Mouse (Mus musculus) C2C12 (cell line): ENCODE measurements around the gene Spon1. TPM values are rescaled to one million over a fixed set of nuclear protein-coding genes. Genes with fewer than 3 reads are reported as not detected.

ENCODE experiments used
- H3K27me3 ChIP-seq: one replicate; pipeline ENCODE4 v1.6.1; 2011; ENCODE audit not compliant: control insufficient read depth, insufficient read depth, insufficient read length
- H3K36me3 ChIP-seq: one replicate; pipeline ENCODE4 v1.6.1; 2011; ENCODE audit not compliant: control insufficient read depth, insufficient read depth
- H3K4me3 ChIP-seq: one replicate; pipeline ENCODE4 v1.5.1; 2011; ENCODE audit warnings: mild to moderate bottlenecking, control low read depth; ENCODE audit not compliant: poor library complexity, insufficient read depth, severe bottlenecking
- H3K79me2 ChIP-seq: one replicate; pipeline ENCODE4 v1.6.1; 2011; ENCODE audit not compliant: control insufficient read depth, insufficient read depth
- H3K79me3 ChIP-seq: one replicate; pipeline ENCODE4 v1.6.1; 2011; ENCODE audit warnings: low read depth, control low read depth
- H3ac ChIP-seq: one replicate; pipeline ENCODE3; 2011; ENCODE audit warnings: low read depth; ENCODE audit not compliant: control insufficient read depth, insufficient read length
- CEBPB ChIP-seq: IDR thresholded peaks from one replicate; pipeline ENCODE4 v1.6.1; 2011; ENCODE audit warnings: low read depth, mild to moderate bottlenecking, control low read depth, moderate library complexity
- CTCF ChIP-seq: IDR thresholded peaks from one replicate; pipeline ENCODE4 v1.5.1; 2011; ENCODE audit not compliant: control insufficient read depth, insufficient read depth, insufficient read length
- FOSL1 ChIP-seq: IDR thresholded peaks from one replicate; pipeline ENCODE4 v1.8.0; 2011; ENCODE audit warnings: mild to moderate bottlenecking, low read length; ENCODE audit not compliant: poor library complexity, insufficient read depth, severe bottlenecking
- MAX ChIP-seq: IDR thresholded peaks from one replicate; pipeline ENCODE4 v1.6.1; 2011; ENCODE audit warnings: mild to moderate bottlenecking, control low read depth
- MYOD1 ChIP-seq: IDR thresholded peaks from one replicate; pipeline ENCODE4 v1.6.1; 2011; ENCODE audit warnings: low read depth; ENCODE audit not compliant: control insufficient read depth, insufficient read length
- MYOG ChIP-seq: IDR thresholded peaks from one replicate; pipeline ENCODE4 v1.6.1; 2011; ENCODE audit not compliant: control insufficient read depth, insufficient read length; ENCODE audit errors: extremely low read depth
- USF1 ChIP-seq: IDR thresholded peaks from one replicate; pipeline ENCODE4 v1.6.1; 2011; ENCODE audit warnings: low read depth, mild to moderate bottlenecking, control low read depth, moderate library complexity
- polyA plus RNA-seq: library from polyadenylated mRNA; unstranded; fragments of >200 nt; fragmentation: generic; extraction: Trizol; gene quantifications from one replicate; pipeline ENCODE4 v1.2.1, GENCODE M21; 2012; ENCODE audit warnings: missing spikeins

The Spon1 gene
- polyA plus RNA-seq, 1 experiment = 0.06 TPM

- no peak for TF ChIP-seq MYOG
- no peak for TF ChIP-seq MAX
- no peak for TF ChIP-seq USF1
- Histone ChIP-seq H3K4me3 (no peak overlapping the region), H3ac (no peak overlapping the region), H3K27me3 (peaks cover 3% of the 10 kb centered on the region), H3K36me3 (no peaks in the 10 kb centered on the region), H3K79me2 (no peaks in the 10 kb centered on the region), H3K79me3 (no peaks in the 10 kb centered on the region)
These were observed 44.0 kb downstream of the Spon1 start for GRCm38 (mm10) chr7:113809781-113810180.

GRCm38 (mm10) chr7:113811376-113812158, 45.8 kb downstream of the Spon1 start:
- Histone ChIP-seq H3ac (no peak overlapping the region), H3K79me3 (no peaks in the 10 kb centered on the region), H3K27me3 (peaks cover 5% of the 10 kb centered on the region), H3K36me3 (no peaks in the 10 kb centered on the region), H3K4me3 (no peak overlapping the region), H3K79me2 (no peaks in the 10 kb centered on the region)
- TF ChIP-seq CEBPB (no peak), MAX (no peak), CTCF (no peak), USF1 (no peak), FOSL1 (no peak), MYOG (no peak)

DNA sequence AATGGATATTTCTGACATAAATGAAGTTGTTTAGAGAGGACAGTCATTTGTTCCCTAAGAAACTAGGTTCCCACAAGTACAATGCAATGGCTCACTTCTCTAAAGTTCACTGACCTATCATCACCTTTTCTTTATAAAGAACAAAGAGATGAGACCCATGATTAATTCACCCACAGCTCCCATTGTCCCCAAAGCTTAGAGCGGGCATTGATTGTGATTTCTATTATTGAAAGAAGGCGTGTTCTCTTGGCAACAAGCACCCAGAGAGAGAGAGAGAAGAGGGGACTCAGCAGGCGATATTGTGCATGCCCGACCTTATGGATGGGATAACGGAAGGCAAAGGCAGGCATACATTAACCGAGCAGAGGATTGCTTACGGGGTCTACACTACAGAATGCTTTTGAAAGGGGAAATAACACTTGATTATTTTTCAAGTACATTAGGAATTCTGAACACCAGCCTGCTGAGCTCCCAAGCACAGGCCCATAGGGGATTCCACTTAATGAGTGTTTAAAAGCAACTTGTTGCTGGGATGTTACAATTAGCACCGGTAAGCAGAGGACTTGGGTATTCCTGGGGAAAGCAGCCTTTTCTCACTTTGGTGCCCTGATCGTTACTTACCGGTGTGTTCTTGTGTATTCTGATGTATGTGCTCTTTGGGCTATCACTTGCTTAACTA, 48.4 kb downstream of the Spon1 start:
- Histone ChIP-seq H3K79me2 (no peaks in the 10 kb centered on the region), H3K4me3 (no peak overlapping the region), H3K27me3 (peaks cover 12% of the 10 kb centered on the region), H3ac (no peak overlapping the region), H3K36me3 (no peaks in the 10 kb centered on the region), H3K79me3 (no peaks in the 10 kb centered on the region)
- TF ChIP-seq MYOD1 (no peak), CTCF (no peak), MAX (no peak), USF1 (no peak), MYOG (no peak), CEBPB (no peak), FOSL1 (no peak)

DNA sequence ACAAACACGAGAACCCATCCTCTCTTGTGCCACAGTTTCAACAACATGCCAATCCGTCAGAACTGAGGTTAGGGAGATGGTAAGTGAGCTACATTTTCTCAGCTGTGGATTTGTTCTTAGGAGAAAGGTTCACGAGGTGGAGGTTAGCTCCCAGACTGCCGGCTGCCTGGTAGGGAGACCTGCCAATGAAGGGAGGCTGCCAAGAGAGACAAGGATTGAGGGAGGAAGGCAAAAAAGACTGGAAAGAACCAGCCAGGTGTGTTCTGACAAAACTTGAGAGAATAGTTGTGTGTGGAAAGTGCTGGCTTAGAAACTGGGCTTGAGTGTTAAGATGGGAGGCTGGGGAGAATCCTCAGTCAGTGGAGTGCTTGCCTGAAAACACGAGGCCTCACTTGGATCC, 49.9 kb downstream of the Spon1 start:
- Histone ChIP-seq H3K79me2 (no peaks in the 10 kb centered on the region), H3ac (no peak overlapping the region), H3K79me3 (no peaks in the 10 kb centered on the region), H3K27me3 (peaks cover 12% of the 10 kb centered on the region), H3K36me3 (no peaks in the 10 kb centered on the region), H3K4me3 (no peak overlapping the region)
- no peak for TF ChIP-seq MAX
- TF ChIP-seq FOSL1 = no peak
- TF ChIP-seq CEBPB = no peak
- no peak for TF ChIP-seq USF1
- TF ChIP-seq MYOG = no peak
- no peak for TF ChIP-seq MYOD1
- TF ChIP-seq CTCF = no peak

DNA sequence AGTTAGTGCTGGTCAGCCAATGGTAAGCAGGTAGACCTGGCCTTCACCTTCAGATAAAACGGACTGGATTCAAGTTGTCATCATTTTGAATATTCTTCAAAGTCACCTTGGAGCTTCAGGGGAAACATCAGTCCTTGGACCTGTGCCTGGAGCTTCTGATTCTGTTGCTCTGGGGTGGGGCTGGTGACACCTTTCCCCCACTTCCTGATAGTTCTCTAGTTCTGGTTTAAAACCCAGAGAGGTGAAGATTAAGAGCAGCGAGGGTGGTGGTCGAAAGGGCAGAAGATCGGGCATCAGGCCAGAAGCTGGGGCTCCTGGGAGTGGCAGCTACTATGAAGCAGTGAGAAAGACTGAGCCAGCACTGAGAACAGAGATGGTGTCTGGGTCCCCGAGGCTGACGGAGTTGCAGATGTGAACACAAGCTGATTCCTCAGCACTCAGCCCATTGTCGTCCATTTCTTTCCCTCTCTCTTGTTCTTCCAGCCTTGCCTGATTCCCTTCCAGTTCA, 51.1 kb downstream of the Spon1 start:
- no peak for TF ChIP-seq MAX
- no peak for TF ChIP-seq FOSL1
- TF ChIP-seq MYOG = no peak
- no peak for TF ChIP-seq USF1
- H3K79me3 ChIP-seq = no peaks in the 10 kb centered on the region
- H3K79me2 ChIP-seq = no peaks in the 10 kb centered on the region
- H3K36me3 ChIP-seq = no peaks in the 10 kb centered on the region
- no peak overlapping the region for H3ac ChIP-seq
- H3K27me3 ChIP-seq = peaks cover 12% of the 10 kb centered on the region
- no peak overlapping the region for H3K4me3 ChIP-seq
